Mouse (Mus musculus): ENCODE measurements at regions not wholly inside any gene's neighbourhood (a gene's known extent, or its start where the extent isn't known, plus 50 kb on each side); places are given as distances from the start of the nearest gene placed in this dataset.

DNA sequence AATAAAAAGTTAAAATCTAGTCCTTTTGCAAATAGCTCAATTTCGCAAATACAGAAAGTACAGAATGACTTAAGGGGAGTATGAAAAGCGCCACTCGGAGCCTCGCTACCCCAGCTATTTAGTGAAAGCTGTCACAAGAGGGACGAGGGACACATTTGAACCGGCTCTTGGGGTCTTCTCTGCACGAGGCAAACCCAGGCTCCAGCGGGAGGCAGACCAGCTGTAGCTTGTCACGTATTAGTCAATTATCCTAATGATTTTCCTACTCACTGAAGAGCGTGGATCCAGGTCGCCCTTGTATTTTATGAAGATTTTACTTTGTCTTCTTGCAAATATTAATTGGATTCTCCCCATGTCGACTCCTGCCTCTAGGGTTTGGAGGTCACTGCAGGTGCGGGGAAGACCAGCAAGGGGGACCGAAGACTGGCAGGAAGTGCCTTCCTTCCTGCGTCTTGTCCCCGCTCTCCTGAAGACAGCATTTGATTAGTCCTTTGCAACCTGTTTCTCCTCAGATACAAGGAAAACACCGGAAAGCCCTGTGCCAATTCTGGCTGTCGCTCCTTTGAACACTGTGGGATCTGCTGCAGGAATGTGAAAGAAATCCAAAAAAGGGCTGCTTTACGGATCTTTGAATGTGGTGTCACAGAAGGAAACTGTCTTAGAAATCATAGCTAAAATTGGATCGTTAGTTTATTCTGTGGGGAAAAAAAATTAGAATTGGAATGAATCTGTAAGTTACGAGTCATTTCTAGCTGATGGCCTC, 209.1 kb downstream of the Etnk1 start:
- H3K4me3 ChIP-seq, result no peak overlapping the region
- intact Hi-C loops (cut with DNase I), result no loop called here
- TF ChIP-seq EP300 (IDR thresholded peaks at IDR 0.05; ENCODE audit: insufficient read depth, low read depth, low read length) (no peak), POLR2A (IDR thresholded peaks at IDR 0.05; ENCODE audit: insufficient read depth, low read depth, low read length) (no peak), CTCF (IDR thresholded peaks at IDR 0.05) (no peak)
- H3K27ac ChIP-seq, result no peak overlapping the region
- H3K9ac ChIP-seq (ENCODE audit: low read depth, low read length), result no peak overlapping the region
- H3K4me1 ChIP-seq (ENCODE audit: control insufficient read depth, insufficient read depth, low read length), result no peaks in the 10 kb centered on the region
- H3K79me2 ChIP-seq (replicated peaks; ENCODE audit: control insufficient read depth, insufficient read depth, low read length), result no peaks in the 10 kb centered on the region
- DNase-seq, result no peak
- H3K36me3 ChIP-seq (ENCODE audit: control insufficient read depth, insufficient read depth, low read length), result no peaks in the 10 kb centered on the region
- 72% methylated on average over 21 of the region's 21 CpGs for WGBS
- no peaks in the 10 kb centered on the region for H3K27me3 ChIP-seq (ENCODE audit: control insufficient read depth, insufficient read depth, low read length)

- TF ChIP-seq EP300 (IDR thresholded peaks at IDR 0.05; ENCODE audit: insufficient read depth, low read depth, low read length), result no peak
- TF ChIP-seq POLR2A (IDR thresholded peaks at IDR 0.05; ENCODE audit: insufficient read depth, low read depth, low read length), result no peak
- no peak for TF ChIP-seq CTCF (IDR thresholded peaks at IDR 0.05)
- Histone ChIP-seq H3K27ac (no peak overlapping the region), H3K27me3 (ENCODE audit: control insufficient read depth, insufficient read depth, low read length) (no peaks in the 10 kb centered on the region), H3K4me1 (ENCODE audit: control insufficient read depth, insufficient read depth, low read length) (no peaks in the 10 kb centered on the region), H3K9ac (ENCODE audit: low read depth, low read length) (no peak overlapping the region), H3K79me2 (replicated peaks; ENCODE audit: control insufficient read depth, insufficient read depth, low read length) (no peaks in the 10 kb centered on the region), H3K4me3 (no peak overlapping the region), H3K36me3 (ENCODE audit: control insufficient read depth, insufficient read depth, low read length) (no peaks in the 10 kb centered on the region)
- 89% methylated on average over 14 of the region's 14 CpGs for WGBS
- no peak for DNase-seq
- intact Hi-C loops (cut with DNase I), result no loop called here
These were observed 210.1 kb downstream of the Etnk1 start for GRCm38 (mm10) chr6:143377121-143377520.

DNA sequence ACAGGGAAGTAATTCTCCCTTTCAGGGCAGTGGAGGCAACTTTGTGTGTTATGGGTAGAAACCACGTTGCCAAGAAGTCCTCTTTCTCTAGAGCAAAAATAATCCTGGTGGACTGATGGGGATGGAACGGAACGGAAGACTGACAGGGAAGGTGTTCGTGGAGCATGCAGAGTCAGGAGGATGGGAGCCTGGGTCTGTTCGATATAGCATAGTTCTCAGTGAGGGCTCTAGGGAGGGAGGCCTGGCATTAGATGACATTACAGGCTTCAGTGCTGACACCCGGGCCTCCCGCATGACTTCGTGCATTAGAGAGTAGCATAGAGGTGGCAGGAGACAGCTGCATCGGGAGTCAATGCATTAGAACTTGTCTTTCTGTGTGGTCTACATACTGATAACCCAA, 211.1 kb downstream of the Etnk1 start:
- Histone ChIP-seq H3K27ac (no peak overlapping the region), H3K4me3 (no peak overlapping the region), H3K27me3 (ENCODE audit: control insufficient read depth, insufficient read depth, low read length) (no peaks in the 10 kb centered on the region), H3K4me1 (ENCODE audit: control insufficient read depth, insufficient read depth, low read length) (no peaks in the 10 kb centered on the region), H3K9ac (ENCODE audit: low read depth, low read length) (no peak overlapping the region), H3K79me2 (replicated peaks; ENCODE audit: control insufficient read depth, insufficient read depth, low read length) (no peaks in the 10 kb centered on the region), H3K36me3 (ENCODE audit: control insufficient read depth, insufficient read depth, low read length) (no peaks in the 10 kb centered on the region)
- WGBS, result 91% methylated on average over 9 of the region's 9 CpGs
- TF ChIP-seq CTCF (IDR thresholded peaks at IDR 0.05) (no peak), EP300 (IDR thresholded peaks at IDR 0.05; ENCODE audit: insufficient read depth, low read depth, low read length) (no peak), POLR2A (IDR thresholded peaks at IDR 0.05; ENCODE audit: insufficient read depth, low read depth, low read length) (no peak)
- no peak for DNase-seq
- intact Hi-C loops (cut with DNase I), result no loop called here

DNA sequence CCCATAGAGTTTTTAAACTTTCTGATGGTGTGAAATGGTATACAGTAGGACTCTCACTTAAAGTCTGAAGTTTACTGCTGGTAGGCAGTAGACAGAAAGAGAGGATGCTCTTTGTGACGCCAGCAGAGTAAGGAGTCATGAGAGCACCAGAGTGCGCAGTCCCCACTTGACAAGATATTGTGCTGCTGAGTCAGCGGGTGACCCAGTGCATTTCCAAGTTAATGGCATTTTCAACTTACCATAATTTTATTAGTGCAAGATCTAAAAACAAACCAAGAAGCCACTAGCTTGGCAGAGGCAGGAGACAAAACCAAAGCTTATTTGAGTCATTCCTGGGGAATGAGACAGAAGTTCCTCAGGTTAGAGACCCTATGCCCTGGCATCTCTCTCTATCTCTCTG, 213.5 kb downstream of the Etnk1 start:
- Histone ChIP-seq H3K27ac (no peak overlapping the region), H3K9ac (ENCODE audit: low read depth, low read length) (no peak overlapping the region), H3K27me3 (ENCODE audit: control insufficient read depth, insufficient read depth, low read length) (no peaks in the 10 kb centered on the region), H3K79me2 (replicated peaks; ENCODE audit: control insufficient read depth, insufficient read depth, low read length) (no peaks in the 10 kb centered on the region), H3K4me3 (no peak overlapping the region), H3K4me1 (ENCODE audit: control insufficient read depth, insufficient read depth, low read length) (no peaks in the 10 kb centered on the region), H3K36me3 (ENCODE audit: control insufficient read depth, insufficient read depth, low read length) (no peaks in the 10 kb centered on the region)
- TF ChIP-seq EP300 (IDR thresholded peaks at IDR 0.05; ENCODE audit: insufficient read depth, low read depth, low read length), result no peak
- no peak for TF ChIP-seq POLR2A (IDR thresholded peaks at IDR 0.05; ENCODE audit: insufficient read depth, low read depth, low read length)
- no peak for TF ChIP-seq CTCF (IDR thresholded peaks at IDR 0.05)
- intact Hi-C loops (cut with DNase I), result no loop called here
- 92% methylated on average over 3 of the region's 3 CpGs for WGBS
- DNase-seq, result no peak

DNA sequence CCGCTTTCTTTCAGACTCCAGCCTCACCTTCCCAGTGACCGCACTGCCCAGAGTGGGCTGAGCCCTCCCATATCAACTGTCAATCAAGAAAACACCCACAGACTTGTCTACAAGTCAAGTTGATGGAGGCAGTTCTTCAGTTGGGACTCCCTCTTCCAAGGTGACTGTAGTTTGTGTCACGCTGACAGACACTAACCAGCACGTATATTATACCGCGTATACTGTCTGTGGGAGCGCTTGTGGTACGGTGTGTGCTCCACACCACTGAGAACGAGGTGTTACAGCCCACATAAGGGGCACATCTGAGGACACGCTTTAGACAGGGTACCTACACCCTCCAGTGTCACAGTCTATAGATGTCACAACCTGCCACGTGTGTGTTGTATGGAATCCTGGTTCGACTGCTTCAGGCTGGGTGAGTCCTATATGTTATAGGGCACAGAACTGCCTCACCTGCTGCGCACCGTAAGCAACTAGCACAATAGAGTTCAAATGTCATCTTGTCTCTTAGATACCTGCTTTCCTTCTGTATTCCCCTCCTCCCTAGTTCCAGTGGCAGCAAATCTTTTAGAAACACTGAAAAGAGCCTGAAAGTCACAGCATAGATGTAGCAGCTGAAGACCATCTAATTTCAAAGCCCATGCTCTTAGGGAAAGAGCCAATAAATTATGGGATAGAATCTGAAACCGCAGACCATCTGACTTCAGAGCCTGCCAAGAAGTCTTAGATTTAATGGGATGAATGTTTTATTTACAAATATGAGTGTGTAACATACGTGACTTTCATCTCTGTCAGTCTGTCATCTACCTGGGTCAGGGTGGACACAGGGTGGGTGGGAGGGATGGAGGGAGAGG, 219.8 kb downstream of the Etnk1 start:
- Histone ChIP-seq H3K9ac (ENCODE audit: low read depth, low read length) (no peak overlapping the region), H3K27me3 (ENCODE audit: control insufficient read depth, insufficient read depth, low read length) (no peaks in the 10 kb centered on the region), H3K4me1 (ENCODE audit: control insufficient read depth, insufficient read depth, low read length) (no peaks in the 10 kb centered on the region), H3K27ac (no peak overlapping the region), H3K79me2 (replicated peaks; ENCODE audit: control insufficient read depth, insufficient read depth, low read length) (no peaks in the 10 kb centered on the region), H3K36me3 (ENCODE audit: control insufficient read depth, insufficient read depth, low read length) (no peaks in the 10 kb centered on the region), H3K4me3 (no peak overlapping the region)
- 89% methylated on average over 16 of the region's 16 CpGs for WGBS
- no peak for DNase-seq
- no peak for TF ChIP-seq CTCF (IDR thresholded peaks at IDR 0.05)
- no peak for TF ChIP-seq POLR2A (IDR thresholded peaks at IDR 0.05; ENCODE audit: insufficient read depth, low read depth, low read length)
- no peak for TF ChIP-seq EP300 (IDR thresholded peaks at IDR 0.05; ENCODE audit: insufficient read depth, low read depth, low read length)
- intact Hi-C loops (cut with DNase I), result no loop called here
